ENCODE assay signal across 10 mouse cellular contexts in the genomic region with DNA sequence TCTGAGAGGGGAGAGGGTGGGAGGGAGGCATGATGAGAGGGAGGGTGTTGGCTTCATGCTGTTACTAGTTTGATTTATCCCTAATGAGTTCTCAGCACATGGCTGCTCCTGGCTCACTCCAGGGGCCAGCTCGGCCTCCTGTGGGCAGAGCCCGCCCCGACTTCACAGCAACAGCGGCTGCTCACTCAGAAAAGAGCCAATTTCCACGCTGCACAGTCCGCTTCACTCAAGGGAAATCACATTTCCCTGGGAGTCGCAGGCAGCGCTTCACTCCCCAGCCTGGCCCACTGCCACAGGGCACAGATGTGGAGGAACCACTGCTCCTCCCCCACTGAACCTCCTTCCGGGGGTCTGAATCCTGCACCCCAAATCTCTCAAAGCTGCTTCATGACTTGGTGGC. TPM values are rescaled to one million over a fixed set of nuclear protein-coding genes. Genes with fewer than 3 reads are reported as not detected.
DNase-seq lines count a peak whose midpoint lies in the region; ATAC-seq and TF ChIP-seq lines count a peak whose summit lies in the region.
"Had no signal": no experiment of that assay in that cellular context is flagged by ENCODE, and none has a peak within 500 bp of the region (broad histone marks: within the 10 kb centered on the region; RNA-seq: fewer than 3 reads in every experiment).

No protein-coding gene starts in this region.

- no peaks in the 10 kb centered on the region for H3K36me3 ChIP-seq in embryonic facial prominence, embryonic 11.5 days (replicated peaks; ENCODE audit: control insufficient read depth, insufficient read depth, low read depth, low read length)
- no peaks in the 10 kb centered on the region for H3K36me3 ChIP-seq in embryonic facial prominence, embryonic 10.5 days (replicated peaks)
- no peaks in the 10 kb centered on the region for H3K36me3 ChIP-seq in midbrain, embryonic 16.5 days (ENCODE audit: control insufficient read depth, insufficient read depth, low read length)

- no peak for TF ChIP-seq CTCF in layer of hippocampus, adult 2 months (conservative IDR thresholded peaks at IDR 0.05)
- no peak for TF ChIP-seq CTCF in left cerebral cortex, adult 2 months (IDR thresholded peaks at IDR 0.05)

- H3K9ac ChIP-seq in embryonic facial prominence, embryonic 11.5 days (replicated peaks; ENCODE audit: low read length): no peak overlapping the region
- no peak overlapping the region for H3K9ac ChIP-seq in midbrain, embryonic 16.5 days (ENCODE audit: low read depth, low read length)

- WGBS in embryonic facial prominence, embryonic 11.5 days: 12% methylated on average over 9 of the region's 9 CpGs
- WGBS in embryonic facial prominence, embryonic 10.5 days: 8% methylated on average over 9 of the region's 9 CpGs
- WGBS in midbrain, embryonic 16.5 days: 5% methylated on average over 9 of the region's 9 CpGs

- intact Hi-C loops in left cerebral cortex, adult 2 months (cut with DNase I): no loop called here

- ATAC-seq in embryonic facial prominence, embryonic 11.5 days (replicated peaks; ENCODE audit: insufficient number of reproducible peaks, low FRiP score, low TSS enrichment, low read depth): 0 out of 2 replicates have a peak, but pooled peaks have one; percentile 39
- ATAC-seq in midbrain, embryonic 16.5 days: peak; percentile 82

- no peak for DNase-seq in embryonic facial prominence, embryonic 11.5 days (ENCODE audit: low spot score)
- no peak for DNase-seq in embryonic facial prominence, embryonic 10.5 days (ENCODE audit: low spot score)
- DNase-seq in brain, adult 2 months (ENCODE audit: low read depth, low spot score): peak; percentile 18
- peak; percentile 39 to 53 for DNase-seq in kidney, adult 8-10 months
- DNase-seq in layer of hippocampus, adult 2 months (ENCODE audit: low spot score in 2 of 2): no peak
- no peak for DNase-seq in left cerebral cortex, adult 8-10 months (ENCODE audit: low spot score in 2 of 2)
- DNase-seq in left cerebral cortex, adult 2 months (ENCODE audit: extremely low spot score in 1 of 2, low spot score in 2 of 2): no peak
- DNase-seq: adrenal gland, postnatal 25 days; gastrocnemius, adult 2 months had no signal

- no peaks in the 10 kb centered on the region for H3K4me1 ChIP-seq in embryonic facial prominence, embryonic 11.5 days (ENCODE audit: control insufficient read depth, insufficient read depth, low read length)
- H3K4me1 ChIP-seq in embryonic facial prominence, embryonic 10.5 days: peaks cover 9% of the 10 kb centered on the region
- peaks cover 5% of the 10 kb centered on the region; the same call in 1 of the 2 replicates for H3K4me1 ChIP-seq in midbrain, embryonic 16.5 days (ENCODE audit: control insufficient read depth, insufficient read depth, low read length)

- H3K27me3 ChIP-seq in embryonic facial prominence, embryonic 11.5 days (ENCODE audit: control insufficient read depth, insufficient read depth, low read length): no peaks in the 10 kb centered on the region
- H3K27me3 ChIP-seq in embryonic facial prominence, embryonic 10.5 days (replicated peaks; ENCODE audit: low read depth, poor library complexity, severe bottlenecking): peaks cover 17% of the 10 kb centered on the region
- no peaks in the 10 kb centered on the region for H3K27me3 ChIP-seq in midbrain, embryonic 16.5 days (ENCODE audit: control insufficient read depth, insufficient read depth, low read depth, low read length)

- H3K4me3 ChIP-seq in embryonic facial prominence, embryonic 11.5 days (ENCODE audit: low read depth, low read length): no peak overlapping the region
- H3K4me3 ChIP-seq in embryonic facial prominence, embryonic 10.5 days: no peak overlapping the region
- H3K4me3 ChIP-seq in midbrain, embryonic 16.5 days (ENCODE audit: low read depth, low read length): no peak overlapping the region
- no peak overlapping the region for H3K4me3 ChIP-seq in layer of hippocampus, adult 2 months
- H3K4me3 ChIP-seq in left cerebral cortex, adult 2 months: no peak overlapping the region
- H3K4me3 ChIP-seq: gastrocnemius, adult 2 months had no signal

- H3K9me3 ChIP-seq in embryonic facial prominence, embryonic 11.5 days (replicated peaks; ENCODE audit: control insufficient read depth, low read length): no peaks in the 10 kb centered on the region
- H3K9me3 ChIP-seq in embryonic facial prominence, embryonic 10.5 days: no peaks in the 10 kb centered on the region
- H3K9me3 ChIP-seq in midbrain, embryonic 16.5 days (replicated peaks; ENCODE audit: control insufficient read depth, low read length, poor library complexity, severe bottlenecking): no peaks in the 10 kb centered on the region

- no peak overlapping the region for H3K4me2 ChIP-seq in embryonic facial prominence, embryonic 11.5 days (ENCODE audit: low read depth, low read length)
- H3K4me2 ChIP-seq in midbrain, embryonic 16.5 days (ENCODE audit: low read length): no peak overlapping the region

- no peak overlapping the region for H3K27ac ChIP-seq in embryonic facial prominence, embryonic 11.5 days (replicated peaks; ENCODE audit: low read depth, low read length)
- H3K27ac ChIP-seq in embryonic facial prominence, embryonic 10.5 days (replicated peaks): no peak overlapping the region
- H3K27ac ChIP-seq in midbrain, embryonic 16.5 days (ENCODE audit: low read length): no peak overlapping the region
- no peak overlapping the region for H3K27ac ChIP-seq in layer of hippocampus, adult 2 months
- H3K27ac ChIP-seq in left cerebral cortex, adult 2 months: no peak overlapping the region
- H3K27ac ChIP-seq: gastrocnemius, adult 2 months had no signal

RNA-seq across cellular contexts. Expression of a gene that starts 49.3 kb away (rescaled TPM):
- 1.3 and 1.6 TPM in 2 replicates for polyA plus RNA-seq in embryonic facial prominence, embryonic 11.5 days (2014; fragmentation: Nextera tagmentation; extraction: Ambion mirVana)
- polyA plus RNA-seq in embryonic facial prominence, embryonic 10.5 days (2016; fragmentation: Nextera tagmentation; extraction: Ambion mirVana): 0.52 and 0.81 TPM in 2 replicates
- polyA plus RNA-seq in midbrain, embryonic 16.5 days (2015; fragmentation: Nextera tagmentation; extraction: Ambion mirVana): 0.36 and 0.68 TPM in 2 replicates
- total RNA-seq in layer of hippocampus, adult 2 months (2021): 1 to 10 TPM in 1 of 2 experiments, under 1 TPM in 1; 0.64 to 1.3 TPM
- total RNA-seq in left cerebral cortex, adult 8-10 months (2022): 1 to 10 TPM in 3 of 4 experiments, under 1 TPM in 1; 0.95 to 3.3 (median 1.8) TPM
- under 1 TPM; 0.47 to 0.48 TPM for total RNA-seq in left cerebral cortex, adult 2 months (2021)

RNA-seq across cellular contexts. Expression of a gene that starts 58.7 kb away (rescaled TPM):
- polyA plus RNA-seq in embryonic facial prominence, embryonic 11.5 days (2014; fragmentation: Nextera tagmentation; extraction: Ambion mirVana): 0.98 and 1.6 TPM in 2 replicates
- polyA plus RNA-seq in embryonic facial prominence, embryonic 10.5 days (2016; fragmentation: Nextera tagmentation; extraction: Ambion mirVana): 1.1 and 3.0 TPM in 2 replicates
- polyA plus RNA-seq in midbrain, embryonic 16.5 days (2015; fragmentation: Nextera tagmentation; extraction: Ambion mirVana): 3.0 and 3.7 TPM in 2 replicates
- total RNA-seq in layer of hippocampus, adult 2 months (2021): not detected
- not detected for total RNA-seq in left cerebral cortex, adult 8-10 months (2022)
- not detected for total RNA-seq in left cerebral cortex, adult 2 months (2021)
- total RNA-seq: adrenal gland, postnatal 25 days; gastrocnemius, adult 2 months had no signal

Comparison
In these comparisons a context has a peak if more than half of its experiments do, and no peak if none do; other contexts are left out.
1. DNase-seq: peak in brain, adult 2 months (single experiment) and kidney, adult 8-10 months (2 of 2); none in embryonic facial prominence, embryonic 11.5 days (single experiment), embryonic facial prominence, embryonic 10.5 days (single experiment), layer of hippocampus, adult 2 months (0 of 2), left cerebral cortex, adult 8-10 months (0 of 2) and left cerebral cortex, adult 2 months (0 of 2).